Mouse (Mus musculus): ENCODE results near the gene Cox8a. TPM values are rescaled to one million over a fixed set of nuclear protein-coding genes. Genes with fewer than 3 reads are reported as not detected.

Gene Cox8a
- total RNA-seq (2014; fragmentation: Nextera tagmentation) (854 and 878 TPM in 2 replicates), total RNA-seq (2017) (563 and 615 TPM in 2 replicates)

GRCm38 (mm10) chr19:7217162-7217925 lies at the start of gene Cox8a:
Cox8a (minus strand) TSS chr19:7217616.
- ATAC-seq (replicated peaks; ENCODE audit: poor library complexity, severe bottlenecking), result peak; percentile 95

GRCm38 (mm10) chr19:7266421-7266831 lies 49.0 kb upstream of the Cox8a start:
- no peak for ATAC-seq (replicated peaks; ENCODE audit: poor library complexity, severe bottlenecking)

GRCm38 (mm10) chr19:7265478-7266191 lies 48.2 kb upstream of the Cox8a start:
- ATAC-seq (replicated peaks; ENCODE audit: poor library complexity, severe bottlenecking), result no peak

- no peak for ATAC-seq (replicated peaks; ENCODE audit: poor library complexity, severe bottlenecking)
Measured at GRCm38 (mm10) chr19:7264766-7265331, 47.4 kb upstream of the Cox8a start.

- ATAC-seq (replicated peaks; ENCODE audit: poor library complexity, severe bottlenecking), result peak; percentile 45
Measured at GRCm38 (mm10) chr19:7264088-7264765, 46.8 kb upstream of the Cox8a start.

- ATAC-seq (replicated peaks; ENCODE audit: poor library complexity, severe bottlenecking), result no peak
Measured at GRCm38 (mm10) chr19:7262592-7262991, 45.2 kb upstream of the Cox8a start.

GRCm38 (mm10) chr19:7261964-7262363 lies 44.5 kb upstream of the Cox8a start:
- no peak for ATAC-seq (replicated peaks; ENCODE audit: poor library complexity, severe bottlenecking)

GRCm38 (mm10) chr19:7261476-7261875 lies 44.1 kb upstream of the Cox8a start:
- ATAC-seq (replicated peaks; ENCODE audit: poor library complexity, severe bottlenecking), result no peak

DNA sequence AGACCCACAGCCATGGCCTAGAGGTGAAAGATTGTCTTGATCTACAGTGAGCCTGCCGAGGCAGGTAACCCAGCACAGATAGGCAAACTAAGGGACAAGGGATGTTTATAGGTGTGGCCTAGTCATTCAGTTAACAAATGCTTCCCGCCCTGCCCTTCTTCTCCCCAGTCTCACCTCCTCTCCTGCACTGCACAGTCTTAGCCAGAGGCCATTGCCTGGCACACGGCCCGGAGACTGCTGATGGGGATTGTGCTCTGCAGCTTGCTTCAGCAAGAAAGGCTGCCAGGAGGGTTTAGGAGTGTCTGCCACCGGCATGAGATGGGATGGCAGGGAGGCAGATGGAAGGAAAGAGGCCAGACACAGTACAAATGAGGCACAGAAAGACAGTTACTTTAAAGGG lies 40.5 kb upstream of the Cox8a start:
- no peak for ATAC-seq (replicated peaks; ENCODE audit: poor library complexity, severe bottlenecking)

DNA sequence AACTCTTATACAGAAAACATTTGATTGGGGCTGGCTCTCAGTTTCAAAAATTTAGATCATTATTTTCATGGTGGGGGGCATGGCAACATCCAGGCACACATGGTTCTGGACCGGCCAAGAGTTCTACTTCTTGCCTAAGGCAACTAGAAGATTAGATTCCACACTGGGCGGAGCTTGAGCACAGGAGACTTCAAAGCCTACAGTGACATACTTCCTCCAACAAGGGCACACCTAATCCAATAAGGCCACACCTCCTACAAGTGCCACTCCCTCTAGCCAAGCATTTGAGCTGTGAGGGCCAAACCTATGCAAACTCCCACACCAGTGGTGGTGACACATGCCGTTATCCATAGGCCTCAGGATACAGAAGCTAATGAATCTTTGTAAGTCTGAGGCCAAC lies 28.6 kb upstream of the Cox8a start:
- ATAC-seq (replicated peaks; ENCODE audit: poor library complexity, severe bottlenecking), result no peak

- ATAC-seq (replicated peaks; ENCODE audit: poor library complexity, severe bottlenecking), result peak; percentile 94
Measured at GRCm38 (mm10) chr19:7240782-7241690, 23.6 kb upstream of the Cox8a start, which contains the start of gene Naa40. Naa40 (minus strand) TSS chr19:7241183.

- ATAC-seq (replicated peaks; ENCODE audit: poor library complexity, severe bottlenecking), result no peak
Measured at GRCm38 (mm10) chr19:7240291-7240690, 22.9 kb upstream of the Cox8a start.

DNA sequence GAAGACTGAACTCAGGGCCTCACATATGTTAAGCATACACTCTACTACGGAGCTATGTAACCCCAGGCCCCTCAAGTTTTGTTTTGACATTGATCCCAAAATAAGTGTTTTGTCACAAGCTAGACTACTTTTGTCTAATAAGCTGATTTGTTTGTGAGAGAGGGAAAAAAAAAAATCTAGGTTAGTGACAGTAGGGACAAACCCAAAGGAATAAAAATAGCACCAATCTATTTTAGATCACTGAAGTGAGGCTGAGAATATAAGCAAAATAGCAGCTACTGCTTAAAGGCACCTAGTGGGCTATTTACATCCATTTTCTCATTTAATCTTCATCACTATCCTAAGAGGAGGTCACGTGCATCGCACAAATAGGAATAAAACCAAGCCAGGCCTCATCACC lies 22.2 kb upstream of the Cox8a start:
- no peak for ATAC-seq (replicated peaks; ENCODE audit: poor library complexity, severe bottlenecking)

GRCm38 (mm10) chr19:7236742-7237141 lies 19.3 kb upstream of the Cox8a start:
- ATAC-seq (replicated peaks; ENCODE audit: poor library complexity, severe bottlenecking), result no peak

- ATAC-seq (replicated peaks; ENCODE audit: poor library complexity, severe bottlenecking), result no peak
Measured at GRCm38 (mm10) chr19:7236011-7236410, 18.6 kb upstream of the Cox8a start.

GRCm38 (mm10) chr19:7235461-7235860 lies 18.0 kb upstream of the Cox8a start:
- ATAC-seq (replicated peaks; ENCODE audit: poor library complexity, severe bottlenecking), result no peak

- peak; percentile 98 for ATAC-seq (replicated peaks; ENCODE audit: poor library complexity, severe bottlenecking)
Measured at GRCm38 (mm10) chr19:7234537-7235221, 17.3 kb upstream of the Cox8a start.

DNA sequence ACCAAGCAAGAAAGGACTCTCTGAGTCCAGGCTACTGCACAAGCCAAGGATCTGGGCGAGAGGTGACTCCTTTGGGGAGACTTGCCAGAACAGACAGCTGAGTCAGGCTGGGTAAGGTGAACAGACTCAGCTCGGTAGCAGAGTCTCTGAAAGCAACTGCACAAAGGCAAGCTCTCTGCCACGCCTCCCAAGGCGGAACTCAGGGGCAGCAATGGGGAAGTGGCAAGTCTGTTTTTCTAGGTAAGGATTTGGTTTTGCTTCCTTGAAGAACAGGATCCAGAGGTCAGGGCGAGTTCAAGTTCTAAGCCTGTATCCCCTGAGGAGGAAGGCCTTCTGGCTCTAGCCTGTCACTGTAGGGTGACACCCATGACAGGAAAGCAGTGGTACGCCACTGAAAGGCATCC lies 9.1 kb upstream of the Cox8a start:
- peak; percentile 86 for ATAC-seq (replicated peaks; ENCODE audit: poor library complexity, severe bottlenecking)

DNA sequence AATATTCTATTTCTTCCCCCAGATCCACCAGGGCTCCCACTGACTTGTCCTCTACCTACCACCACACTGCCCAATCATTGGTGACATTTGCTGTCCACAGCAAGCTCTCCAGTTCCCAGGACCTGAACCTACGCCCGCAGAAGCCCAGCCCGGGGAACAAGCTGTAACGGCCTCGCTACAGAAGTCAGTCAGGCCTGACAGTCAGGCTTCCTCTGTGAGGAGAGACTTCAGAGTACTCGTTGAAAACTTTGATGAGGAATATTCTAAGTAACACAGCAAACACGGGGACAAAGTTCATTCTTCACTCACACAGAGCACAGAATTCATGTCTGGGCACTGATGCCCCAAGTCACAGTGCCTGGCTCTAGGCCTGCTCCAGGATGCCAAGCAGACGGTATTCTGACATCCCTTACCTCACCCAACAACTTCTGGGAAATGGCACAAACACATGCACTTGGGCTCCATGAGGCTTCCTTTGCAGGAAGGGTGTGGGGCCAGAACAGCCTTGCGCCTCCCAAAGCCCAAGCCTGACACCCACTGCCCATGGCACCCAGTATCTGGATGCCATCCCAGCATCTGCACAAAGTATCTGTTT lies 7.8 kb upstream of the Cox8a start:
- no peak for ATAC-seq (replicated peaks; ENCODE audit: poor library complexity, severe bottlenecking)

Measured in granulocyte monocyte progenitor cell, adult 5-6 weeks (primary cell).